Mouse (Mus musculus) midbrain, embryonic 10.5 days (tissue): ENCODE results near the gene Arhgap24. TPM values are rescaled to one million over a fixed set of nuclear protein-coding genes. Genes with fewer than 3 reads are reported as not detected.
A peak's percentile ranks its signal among the peaks of the same experiment; 100 is the strongest.

ENCODE experiments used
- DNase-seq: peaks from one replicate; pipeline ENCODE4 v3.0.0-alpha.2; 2017; ENCODE audit warnings: low spot score
- H3K27ac ChIP-seq: fragments of 300-500 bp; sonication (generic); replicated peaks from 2 replicates; pipeline ENCODE4 v1.5.1; 2016; ENCODE audit warnings: mild to moderate bottlenecking
- H3K27me3 ChIP-seq: fragments of 300-500 bp; sonication (generic); 2 replicates; pipeline ENCODE4 v1.6.1; 2016; ENCODE audit warnings: low read depth, mild to moderate bottlenecking; ENCODE audit not compliant: poor library complexity, severe bottlenecking
- H3K36me3 ChIP-seq: fragments of 300-500 bp; sonication (generic); 2 replicates; pipeline ENCODE4 v1.6.1; 2016; ENCODE audit warnings: mild to moderate bottlenecking, moderate library complexity
- H3K4me1 ChIP-seq: fragments of 300-500 bp; sonication (generic); 2 replicates; pipeline ENCODE4 v1.6.1; 2016
- H3K4me3 ChIP-seq: fragments of 300-500 bp; sonication (generic); 2 replicates; pipeline ENCODE4 v1.5.1; 2016; ENCODE audit warnings: mild to moderate bottlenecking, moderate library complexity
- H3K9me3 ChIP-seq: fragments of 300-500 bp; sonication (generic); replicated peaks from 2 replicates; pipeline ENCODE4 v1.6.1; 2016; ENCODE audit warnings: mild to moderate bottlenecking
- WGBS: fragments of 180-500 bp; shearing (Covaris S2); methylation state at CpG from one replicate; pipeline ENCODE4 v1.1.7; 2016; 5-methylcytosine and 5-hydroxymethylcytosine counted together
- polyA plus RNA-seq: library from polyadenylated mRNA; unstranded; fragments of >200 nt; fragmentation: Nextera tagmentation; extraction: Ambion mirVana; gene quantifications from 2 replicates; pipeline ENCODE4 v1.2.1, GENCODE M21; 2016

Gene Arhgap24
- polyA plus RNA-seq, 1 experiment from 2014 or later, result 3.5 TPM

GRCm38 (mm10) chr5:102670206-102670605 lies 189.0 kb downstream of the Arhgap24 start:
- Histone ChIP-seq H3K36me3 (no peaks in the 10 kb centered on the region), H3K27ac (no peak overlapping the region), H3K27me3 (no peaks in the 10 kb centered on the region), H3K4me3 (no peak overlapping the region), H3K9me3 (no peaks in the 10 kb centered on the region), H3K4me1 (peaks cover 2% of the 10 kb centered on the region)
- 86% methylated on average over 4 of the region's 4 CpGs for WGBS
- DNase-seq, result no peak

DNA sequence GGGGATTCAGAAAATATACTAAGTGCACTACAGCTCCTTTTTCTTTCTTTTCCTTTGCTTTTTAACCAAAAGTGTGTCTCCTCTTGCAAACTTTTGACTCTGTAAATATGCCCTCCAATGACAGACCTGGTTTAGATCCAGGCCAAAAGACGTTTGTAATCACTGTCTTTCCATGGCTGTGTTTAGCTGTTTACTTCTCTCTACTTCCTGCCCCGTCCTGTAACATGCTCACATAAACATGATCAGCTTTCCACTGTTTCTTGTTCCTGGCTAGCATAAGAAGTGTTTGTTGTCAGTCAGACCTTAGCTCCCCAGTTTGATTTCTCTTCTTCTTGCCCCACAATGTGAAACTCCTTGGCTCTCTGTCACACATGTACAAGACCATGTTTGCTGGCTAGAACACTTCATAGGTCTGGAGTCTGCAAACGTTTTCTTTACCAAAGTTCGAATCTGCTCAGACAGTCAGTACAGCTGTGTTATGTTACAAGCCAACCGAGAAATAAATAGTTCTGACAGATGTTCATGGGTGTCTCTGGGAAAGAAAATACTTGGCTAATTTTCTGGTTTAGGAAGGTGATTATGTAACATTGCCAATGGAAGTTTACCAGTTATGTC lies 189.6 kb downstream of the Arhgap24 start:
- 77% methylated on average over 5 of the region's 5 CpGs for WGBS
- no peak for DNase-seq
- Histone ChIP-seq H3K4me1 (no peaks in the 10 kb centered on the region; the same call in 1 of the 2 replicates), H3K27ac (no peak overlapping the region), H3K9me3 (no peaks in the 10 kb centered on the region), H3K4me3 (no peak overlapping the region), H3K36me3 (no peaks in the 10 kb centered on the region), H3K27me3 (no peaks in the 10 kb centered on the region)

GRCm38 (mm10) chr5:102675326-102675725 lies 194.1 kb downstream of the Arhgap24 start:
- Histone ChIP-seq H3K36me3 (no peaks in the 10 kb centered on the region), H3K4me1 (no peaks in the 10 kb centered on the region; the same call in 1 of the 2 replicates), H3K4me3 (no peak overlapping the region), H3K9me3 (no peaks in the 10 kb centered on the region), H3K27ac (no peak overlapping the region), H3K27me3 (no peaks in the 10 kb centered on the region)
- 91% methylated on average over 2 of the region's 2 CpGs for WGBS
- DNase-seq, result no peak

GRCm38 (mm10) chr5:102677176-102677575 lies 196.0 kb downstream of the Arhgap24 start:
- H3K9me3 ChIP-seq, result no peaks in the 10 kb centered on the region
- 71% methylated on average over 2 of the region's 2 CpGs for WGBS
- DNase-seq, result no peak
- H3K4me1 ChIP-seq, result no peaks in the 10 kb centered on the region
- no peaks in the 10 kb centered on the region for H3K27me3 ChIP-seq
- no peaks in the 10 kb centered on the region for H3K36me3 ChIP-seq
- no peak overlapping the region for H3K4me3 ChIP-seq
- no peak overlapping the region for H3K27ac ChIP-seq

- H3K9me3 ChIP-seq, result no peaks in the 10 kb centered on the region
- no peak overlapping the region for H3K27ac ChIP-seq
- DNase-seq, result no peak
- H3K36me3 ChIP-seq, result no peaks in the 10 kb centered on the region
- no peaks in the 10 kb centered on the region for H3K4me1 ChIP-seq
- H3K27me3 ChIP-seq, result no peaks in the 10 kb centered on the region
- H3K4me3 ChIP-seq, result no peak overlapping the region
- WGBS, result 85% methylated on average over 5 of the region's 5 CpGs
Measured at GRCm38 (mm10) chr5:102687673-102688072, 206.5 kb downstream of the Arhgap24 start.

DNA sequence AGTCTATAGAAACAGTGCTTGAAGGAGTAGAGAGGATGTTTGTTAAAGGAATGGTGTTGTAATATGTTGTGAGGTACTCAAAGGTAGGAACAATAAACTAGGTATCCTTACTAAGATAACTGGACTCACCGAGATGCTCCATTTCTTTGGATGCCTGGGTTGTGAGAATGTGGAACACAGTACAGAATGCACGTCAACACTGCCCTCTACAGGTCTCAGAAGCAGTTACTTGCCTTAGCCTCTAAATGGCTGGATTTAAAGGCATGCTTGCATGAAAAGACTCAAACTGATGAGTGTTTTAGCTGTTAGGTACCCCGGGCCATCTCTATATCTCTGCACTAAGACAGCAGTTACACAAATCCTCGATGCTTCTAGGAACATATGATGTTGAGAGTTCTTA lies 211.3 kb downstream of the Arhgap24 start:
- no peaks in the 10 kb centered on the region for H3K9me3 ChIP-seq
- H3K4me3 ChIP-seq, result no peak overlapping the region
- no peaks in the 10 kb centered on the region for H3K27me3 ChIP-seq
- peak; percentile 40 for DNase-seq
- no peak overlapping the region for H3K27ac ChIP-seq
- H3K4me1 ChIP-seq, result no peaks in the 10 kb centered on the region
- H3K36me3 ChIP-seq, result no peaks in the 10 kb centered on the region
- WGBS, result 26% methylated on average over 4 of the region's 4 CpGs

- H3K4me1 ChIP-seq, result no peaks in the 10 kb centered on the region
- no peaks in the 10 kb centered on the region for H3K27me3 ChIP-seq
- no peak overlapping the region for H3K27ac ChIP-seq
- no peaks in the 10 kb centered on the region for H3K36me3 ChIP-seq
- H3K9me3 ChIP-seq, result no peaks in the 10 kb centered on the region
- DNase-seq, result no peak
- WGBS, result 60% methylated on average over 2 of the region's 2 CpGs
- no peak overlapping the region for H3K4me3 ChIP-seq
Measured at GRCm38 (mm10) chr5:102693192-102693591, 212.0 kb downstream of the Arhgap24 start.

DNA sequence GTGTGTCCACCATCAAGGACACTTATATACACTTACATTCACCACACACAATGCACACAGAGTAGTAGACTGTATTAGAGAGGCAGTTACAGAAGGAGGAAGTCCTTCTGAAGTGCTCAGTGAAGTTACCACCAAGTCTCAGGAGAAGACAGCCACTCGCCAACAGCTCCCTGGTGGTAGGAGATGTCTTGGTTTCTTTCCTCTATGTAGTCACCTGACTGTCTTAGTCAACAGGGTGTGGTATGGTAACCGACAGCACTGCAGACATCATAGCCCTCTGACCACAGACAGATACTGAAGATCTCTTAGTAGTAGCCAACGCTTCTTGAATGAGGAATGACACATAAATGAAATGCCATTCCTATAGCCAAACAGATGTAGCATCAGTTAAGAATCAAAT lies 212.7 kb downstream of the Arhgap24 start:
- H3K36me3 ChIP-seq, result no peaks in the 10 kb centered on the region
- no peak for DNase-seq
- H3K9me3 ChIP-seq, result no peaks in the 10 kb centered on the region
- no peak overlapping the region for H3K4me3 ChIP-seq
- no peaks in the 10 kb centered on the region for H3K27me3 ChIP-seq
- H3K27ac ChIP-seq, result no peak overlapping the region
- 89% methylated on average over 3 of the region's 3 CpGs for WGBS
- H3K4me1 ChIP-seq, result no peaks in the 10 kb centered on the region

- H3K4me3 ChIP-seq, result no peak overlapping the region
- H3K27me3 ChIP-seq, result no peaks in the 10 kb centered on the region
- no peak overlapping the region for H3K27ac ChIP-seq
- 89% methylated on average over 1 of the region's 1 CpGs for WGBS
- no peaks in the 10 kb centered on the region for H3K36me3 ChIP-seq
- no peaks in the 10 kb centered on the region for H3K9me3 ChIP-seq
- no peaks in the 10 kb centered on the region for H3K4me1 ChIP-seq
- no peak for DNase-seq
Measured at GRCm38 (mm10) chr5:102697784-102698183, 216.6 kb downstream of the Arhgap24 start.

- Histone ChIP-seq H3K27me3 (no peaks in the 10 kb centered on the region), H3K4me1 (no peaks in the 10 kb centered on the region), H3K27ac (no peak overlapping the region), H3K36me3 (no peaks in the 10 kb centered on the region), H3K9me3 (no peaks in the 10 kb centered on the region), H3K4me3 (no peak overlapping the region)
- WGBS, result 92% methylated on average over 5 of the region's 5 CpGs
- no peak for DNase-seq
Measured at GRCm38 (mm10) chr5:102698396-102698795, 217.2 kb downstream of the Arhgap24 start.

DNA sequence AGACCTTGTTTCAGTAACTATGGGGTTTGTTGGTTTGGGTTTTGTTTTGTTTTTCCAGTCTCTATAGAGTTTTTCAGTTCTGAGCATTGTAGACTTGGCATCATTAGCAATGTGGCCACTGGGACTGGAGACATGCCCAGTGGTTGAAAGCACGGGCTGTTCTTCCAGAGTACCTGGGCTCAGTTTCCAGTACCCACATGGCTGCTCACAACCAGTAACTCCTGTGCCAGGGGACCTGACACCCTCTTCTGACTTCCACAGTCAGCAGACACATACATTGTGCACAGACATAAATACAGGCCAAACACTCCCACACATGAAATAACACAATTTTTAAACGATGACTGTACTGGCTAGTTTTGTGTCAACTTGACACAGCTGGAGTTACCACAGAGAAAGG lies 217.7 kb downstream of the Arhgap24 start:
- H3K4me1 ChIP-seq, result no peaks in the 10 kb centered on the region
- 89% methylated on average over 2 of the region's 2 CpGs for WGBS
- H3K4me3 ChIP-seq, result no peak overlapping the region
- H3K27me3 ChIP-seq, result no peaks in the 10 kb centered on the region
- no peaks in the 10 kb centered on the region for H3K9me3 ChIP-seq
- no peak overlapping the region for H3K27ac ChIP-seq
- DNase-seq, result no peak
- no peaks in the 10 kb centered on the region for H3K36me3 ChIP-seq

DNA sequence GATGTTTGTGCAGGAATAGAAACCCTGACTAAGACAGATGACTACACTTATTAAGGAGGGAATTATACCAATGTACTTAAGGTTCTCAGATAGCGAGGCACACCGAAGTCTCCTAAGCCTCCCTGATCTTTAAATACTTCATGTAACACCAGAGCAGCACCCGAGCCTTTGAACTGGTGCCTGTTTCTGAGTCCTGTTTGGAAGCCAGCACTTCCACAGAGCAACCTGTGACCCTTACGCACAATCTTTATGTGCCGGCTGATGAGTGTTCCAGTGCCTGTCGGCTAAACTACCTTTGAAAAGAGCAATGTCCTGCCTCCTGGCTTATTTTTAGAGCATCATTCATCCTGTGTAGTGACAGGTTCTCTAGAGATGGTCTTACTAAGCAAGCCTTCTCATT lies 221.4 kb downstream of the Arhgap24 start:
- 89% methylated on average over 6 of the region's 6 CpGs for WGBS
- Histone ChIP-seq H3K4me1 (no peaks in the 10 kb centered on the region), H3K4me3 (no peak overlapping the region), H3K27me3 (no peaks in the 10 kb centered on the region), H3K9me3 (no peaks in the 10 kb centered on the region), H3K36me3 (no peaks in the 10 kb centered on the region), H3K27ac (no peak overlapping the region)
- no peak for DNase-seq

DNA sequence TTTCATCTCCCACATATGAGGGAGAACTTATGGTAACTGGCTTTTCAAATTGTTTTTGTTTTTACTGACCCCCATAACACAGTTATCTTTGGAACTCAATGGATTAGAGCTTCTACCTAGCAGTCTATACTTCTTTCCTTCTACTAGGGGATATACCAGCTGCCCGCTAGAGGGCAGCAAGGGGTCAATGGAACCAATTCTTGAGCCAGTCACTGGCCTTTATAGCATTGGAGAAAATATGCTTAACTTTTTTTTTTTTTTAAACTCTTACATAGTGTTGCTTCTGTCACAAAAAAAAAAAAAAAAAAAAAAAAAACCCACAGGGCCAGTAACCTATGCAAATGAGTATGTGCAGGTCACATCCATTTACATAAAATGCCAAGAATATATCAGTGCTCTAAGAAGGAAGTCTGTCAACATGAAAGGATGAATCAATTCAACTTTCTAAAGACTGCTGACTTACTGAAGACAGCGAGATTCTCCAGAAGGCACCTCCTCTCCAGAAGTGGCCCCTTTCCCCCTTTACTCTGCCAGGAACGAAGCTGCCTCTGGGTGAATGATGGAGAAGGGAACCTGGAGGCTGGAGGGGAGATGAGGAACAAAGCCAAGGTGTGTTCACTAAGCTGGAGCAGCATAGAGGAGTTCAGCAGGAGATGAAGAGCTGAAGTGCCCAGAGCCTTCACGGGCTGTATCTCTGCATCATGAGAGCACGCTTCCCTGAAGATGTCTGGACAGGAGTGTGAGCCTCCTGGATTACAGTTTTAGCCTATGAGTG lies 222.3 kb downstream of the Arhgap24 start:
- no peaks in the 10 kb centered on the region for H3K9me3 ChIP-seq
- H3K4me1 ChIP-seq, result no peaks in the 10 kb centered on the region
- no peak overlapping the region for H3K4me3 ChIP-seq
- WGBS, result 55% methylated on average over 5 of the region's 5 CpGs
- no peaks in the 10 kb centered on the region for H3K36me3 ChIP-seq
- peak; percentile 62 for DNase-seq
- no peak overlapping the region for H3K27ac ChIP-seq
- H3K27me3 ChIP-seq, result no peaks in the 10 kb centered on the region
